19 mouse cellular contexts compared by ENCODE assay signal in the genomic region with DNA sequence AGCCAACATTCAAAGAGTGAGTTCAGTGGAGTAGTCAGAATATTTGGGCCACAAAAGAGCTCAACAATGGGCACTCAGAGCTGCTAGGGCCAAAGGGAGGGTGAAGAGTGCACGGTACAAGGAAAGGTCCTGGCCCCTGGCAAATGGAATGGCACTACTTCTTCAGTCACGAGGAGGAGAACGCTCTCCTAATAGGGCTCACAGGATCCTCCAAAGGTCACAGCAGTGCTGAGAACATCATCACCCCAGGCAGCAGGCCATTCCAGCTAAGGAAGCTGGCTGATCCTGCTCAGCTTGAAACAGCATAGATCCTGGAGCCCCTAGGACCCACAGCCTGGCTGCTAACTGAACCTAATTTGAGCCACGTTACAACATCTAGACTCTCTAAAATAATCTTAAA.
DNase-seq lines count a peak whose midpoint lies in the region; ATAC-seq lines count a peak whose summit lies in the region.
"Had no signal": no experiment of that assay in that cellular context is flagged by ENCODE, and none has a peak within 500 bp of the region (broad histone marks: within the 10 kb centered on the region; RNA-seq: fewer than 3 reads in every experiment).

No protein-coding gene starts in this region.

- H3K9me3 ChIP-seq in heart, embryonic 10.5 days = no peaks in the 10 kb centered on the region
- H3K9me3 ChIP-seq in midbrain, embryonic 10.5 days (replicated peaks) = no peaks in the 10 kb centered on the region
- H3K9me3 ChIP-seq in midbrain, embryonic 16.5 days (replicated peaks; ENCODE audit: control insufficient read depth, low read length, poor library complexity, severe bottlenecking) = no peaks in the 10 kb centered on the region
- H3K9me3 ChIP-seq: embryonic facial prominence, embryonic 10.5 days; forebrain, embryonic 13.5 days; heart, embryonic 13.5 days; hindbrain, embryonic 15.5 days had no signal

- peaks cover 39% of the 10 kb centered on the region for H3K4me1 ChIP-seq in heart, embryonic 10.5 days
- peaks cover 12% of the 10 kb centered on the region for H3K4me1 ChIP-seq in midbrain, embryonic 10.5 days
- peaks cover 9% of the 10 kb centered on the region for H3K4me1 ChIP-seq in midbrain, embryonic 16.5 days (ENCODE audit: control insufficient read depth, insufficient read depth, low read length)
- H3K4me1 ChIP-seq: embryonic facial prominence, embryonic 10.5 days had no signal

- WGBS in heart, embryonic 10.5 days = 78% methylated on average over 4 of the region's 4 CpGs
- 83% methylated on average over 4 of the region's 4 CpGs for WGBS in midbrain, embryonic 10.5 days
- WGBS in midbrain, embryonic 16.5 days = 78% methylated on average over 4 of the region's 4 CpGs

- H3K27ac ChIP-seq in heart, embryonic 10.5 days = peak overlapping the region; percentile 42; the same call in 1 of the 2 replicates
- H3K27ac ChIP-seq in midbrain, embryonic 10.5 days (replicated peaks) = 0 out of 2 replicates have a peak overlapping the region, but pooled peaks have one; percentile 28
- no peak overlapping the region for H3K27ac ChIP-seq in midbrain, embryonic 16.5 days (ENCODE audit: low read length)
- H3K27ac ChIP-seq: embryonic facial prominence, embryonic 10.5 days; forebrain, embryonic 13.5 days; heart, embryonic 13.5 days; hindbrain, embryonic 15.5 days had no signal

- no peaks in the 10 kb centered on the region for H3K27me3 ChIP-seq in heart, embryonic 10.5 days (ENCODE audit: insufficient read depth, poor library complexity, severe bottlenecking)
- no peaks in the 10 kb centered on the region; the same call in 1 of the 2 replicates for H3K27me3 ChIP-seq in midbrain, embryonic 10.5 days (ENCODE audit: low read depth, poor library complexity, severe bottlenecking)
- no peaks in the 10 kb centered on the region for H3K27me3 ChIP-seq in midbrain, embryonic 16.5 days (ENCODE audit: control insufficient read depth, insufficient read depth, low read depth, low read length)
- H3K27me3 ChIP-seq: CH12.LX; forebrain, embryonic 13.5 days; heart, embryonic 13.5 days; hindbrain, embryonic 15.5 days; Patski had no signal

- no peak overlapping the region for H3K4me2 ChIP-seq in midbrain, embryonic 16.5 days (ENCODE audit: low read length)
- H3K4me2 ChIP-seq: forebrain, embryonic 13.5 days; heart, embryonic 13.5 days; hindbrain, embryonic 15.5 days had no signal

- no peak for ATAC-seq in midbrain, embryonic 16.5 days
- ATAC-seq: activated CD4-positive, CD25-positive, alpha-beta regulatory T cell, adult 4 months; forebrain, embryonic 13.5 days; Patski had no signal

- no peaks in the 10 kb centered on the region for H3K36me3 ChIP-seq in heart, embryonic 10.5 days
- no peaks in the 10 kb centered on the region for H3K36me3 ChIP-seq in midbrain, embryonic 10.5 days
- no peaks in the 10 kb centered on the region for H3K36me3 ChIP-seq in midbrain, embryonic 16.5 days (ENCODE audit: control insufficient read depth, insufficient read depth, low read length)
- H3K36me3 ChIP-seq: embryonic facial prominence, embryonic 10.5 days; heart, embryonic 13.5 days; hindbrain, embryonic 15.5 days had no signal

- no peak overlapping the region for H3K9ac ChIP-seq in midbrain, embryonic 16.5 days (ENCODE audit: low read depth, low read length)
- H3K9ac ChIP-seq: forebrain, embryonic 13.5 days; forebrain, postnatal 0 days; heart, embryonic 13.5 days; hindbrain, embryonic 15.5 days had no signal

- H3K4me3 ChIP-seq in heart, embryonic 10.5 days = no peak overlapping the region
- H3K4me3 ChIP-seq in midbrain, embryonic 10.5 days = no peak overlapping the region
- H3K4me3 ChIP-seq in midbrain, embryonic 16.5 days (ENCODE audit: low read depth, low read length) = no peak overlapping the region
- H3K4me3 ChIP-seq: embryonic facial prominence, embryonic 10.5 days; forebrain, embryonic 13.5 days; heart, embryonic 13.5 days; hindbrain, embryonic 15.5 days had no signal

- DNase-seq in heart, embryonic 10.5 days (ENCODE audit: low spot score) = no peak
- no peak for DNase-seq in heart, adult 11 months
- DNase-seq in kidney, adult 8-10 months = peak; percentile 47 to 64
- DNase-seq in kidney, postnatal 25 days = no peak
- no peak for DNase-seq in midbrain, embryonic 10.5 days (ENCODE audit: low spot score)
- DNase-seq: adrenal gland, adult 2 months; adrenal gland, postnatal 25 days; cerebellum, adult 2 months; cerebellum, postnatal 10 days; heart, postnatal 36 days had no signal

Comparison
In these comparisons a context has a peak if more than half of its experiments do, and no peak if none do; other contexts are left out.
1. DNase-seq: peak in kidney, adult 8-10 months (2 of 2); none in heart, embryonic 10.5 days (single experiment), heart, adult 11 months (single experiment), kidney, postnatal 25 days (0 of 2) and midbrain, embryonic 10.5 days (single experiment).